Mouse (Mus musculus): ENCODE data around the gene Hoga1. TPM values are rescaled to one million over a fixed set of nuclear protein-coding genes. Genes with fewer than 3 reads are reported as not detected.

Gene Hoga1
- polyA plus RNA-seq, 2 experiments = 2.4 to 3.7 TPM

DNA sequence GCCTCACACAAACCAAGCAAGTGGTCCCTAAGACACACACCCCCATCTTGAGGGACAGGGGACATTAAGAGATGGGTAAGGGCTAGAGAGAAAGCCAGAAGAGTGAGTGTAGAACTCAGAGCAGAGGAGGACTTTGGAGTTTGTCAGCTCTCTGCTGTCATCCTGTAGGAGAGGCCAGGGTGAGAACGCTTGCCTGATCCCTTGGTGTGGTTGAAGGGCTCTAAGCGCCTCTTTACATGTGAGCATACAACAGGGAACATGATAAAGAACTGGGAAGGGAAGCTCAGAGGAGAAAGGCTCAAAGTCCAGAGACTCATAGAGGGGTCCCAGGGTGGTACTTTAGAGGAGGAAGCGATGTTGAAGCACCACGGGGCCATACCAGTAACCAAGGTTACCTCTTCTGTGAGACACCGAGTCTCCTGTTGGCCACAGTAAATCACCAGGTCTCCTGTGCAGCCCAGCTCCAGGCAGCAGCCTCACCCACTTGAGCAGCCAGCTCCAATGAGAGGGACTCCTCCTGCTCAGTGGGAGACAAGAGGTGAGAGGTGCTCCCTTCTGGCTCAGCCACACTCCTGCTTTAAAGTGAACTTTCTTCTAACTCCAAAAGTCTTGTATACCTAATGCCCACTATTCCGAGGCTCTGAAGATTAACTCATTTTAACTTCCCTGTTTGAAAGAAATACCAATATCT lies 11.5 kb downstream of the Hoga1 start:
- Histone ChIP-seq H3K4me3 (replicated peaks; ENCODE audit: low read length) (no peak overlapping the region), H3K27me3 (ENCODE audit: control insufficient read depth, insufficient read depth, low read length) (no peaks in the 10 kb centered on the region), H3K36me3 (ENCODE audit: control insufficient read depth, insufficient read depth, low read length) (no peaks in the 10 kb centered on the region), H3K27ac (replicated peaks; ENCODE audit: low read depth, low read length) (no peak overlapping the region), H3K9me3 (ENCODE audit: control insufficient read depth, low read length) (no peaks in the 10 kb centered on the region), H3K4me2 (replicated peaks; ENCODE audit: low read depth, low read length, severe bottlenecking) (no peak overlapping the region), H3K9ac (ENCODE audit: low read depth, low read length, severe bottlenecking) (no peak overlapping the region), H3K4me1 (ENCODE audit: control insufficient read depth, insufficient read depth, low read length) (no peaks in the 10 kb centered on the region)
- no peak for ATAC-seq (ENCODE audit: low FRiP score, low read depth)
- no peak for TF ChIP-seq POLR2A (IDR thresholded peaks at IDR 0.05; ENCODE audit: borderline replicate concordance, extremely low read depth, insufficient read depth, insufficient read length)
- 74% methylated on average over 6 of the region's 6 CpGs for WGBS
- DNase-seq (ENCODE audit: low spot score) = no peak

DNA sequence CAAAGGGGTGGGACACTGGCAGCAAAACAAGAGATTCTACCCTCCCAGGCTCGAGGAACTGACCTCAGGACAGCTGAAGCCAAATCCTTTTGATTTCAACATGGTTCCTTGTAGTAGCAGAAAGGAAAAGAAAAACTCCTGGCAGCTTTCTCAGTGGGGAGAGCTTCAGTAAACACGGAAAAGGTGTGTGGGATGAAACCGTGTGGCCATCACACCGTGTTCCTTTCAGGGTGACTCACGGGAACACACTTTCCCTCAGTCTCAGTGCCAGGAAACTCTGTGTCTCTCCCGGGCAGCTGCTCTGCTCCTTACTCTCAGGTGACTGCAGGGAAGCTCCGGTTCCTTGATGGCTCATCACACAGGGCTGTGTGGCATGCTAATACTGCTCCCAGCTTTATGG lies 13.0 kb downstream of the Hoga1 start:
- DNase-seq (ENCODE audit: low spot score) (no peak), ATAC-seq (ENCODE audit: low FRiP score, low read depth) (no peak)
- Histone ChIP-seq H3K4me2 (replicated peaks; ENCODE audit: low read depth, low read length, severe bottlenecking) (no peak overlapping the region), H3K27ac (replicated peaks; ENCODE audit: low read depth, low read length) (no peak overlapping the region), H3K4me3 (replicated peaks; ENCODE audit: low read length) (no peak overlapping the region), H3K36me3 (ENCODE audit: control insufficient read depth, insufficient read depth, low read length) (no peaks in the 10 kb centered on the region), H3K27me3 (ENCODE audit: control insufficient read depth, insufficient read depth, low read length) (no peaks in the 10 kb centered on the region), H3K9me3 (ENCODE audit: control insufficient read depth, low read length) (no peaks in the 10 kb centered on the region), H3K4me1 (ENCODE audit: control insufficient read depth, insufficient read depth, low read length) (no peaks in the 10 kb centered on the region), H3K9ac (ENCODE audit: low read depth, low read length, severe bottlenecking) (no peak overlapping the region)
- WGBS = 64% methylated on average over 7 of the region's 7 CpGs
- no peak for TF ChIP-seq POLR2A (IDR thresholded peaks at IDR 0.05; ENCODE audit: borderline replicate concordance, extremely low read depth, insufficient read depth, insufficient read length)

DNA sequence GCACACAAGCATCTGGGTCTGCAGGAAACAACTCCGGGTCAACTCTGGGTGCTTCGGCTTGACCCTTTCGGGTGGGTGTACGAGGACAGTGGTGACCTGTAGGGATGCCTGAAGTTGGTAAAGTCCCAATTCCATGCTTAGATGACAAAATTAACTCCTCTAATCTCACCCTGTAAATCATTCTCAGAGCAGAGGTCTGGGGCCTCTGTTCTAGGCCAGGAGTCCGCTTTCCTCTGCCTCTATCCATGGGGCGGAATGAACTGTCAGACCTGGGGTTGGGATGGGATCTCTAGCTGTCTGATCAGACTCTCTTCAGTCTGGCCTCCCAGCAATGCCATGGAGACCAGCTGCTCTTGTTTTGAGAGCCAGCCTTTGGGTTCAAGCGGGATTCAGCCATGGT lies 16.0 kb downstream of the Hoga1 start:
- H3K9ac ChIP-seq (ENCODE audit: low read depth, low read length, severe bottlenecking) = no peak overlapping the region
- no peak overlapping the region for H3K27ac ChIP-seq (replicated peaks; ENCODE audit: low read depth, low read length)
- no peak for DNase-seq (ENCODE audit: low spot score)
- no peak overlapping the region for H3K4me3 ChIP-seq (replicated peaks; ENCODE audit: low read length)
- no peaks in the 10 kb centered on the region for H3K27me3 ChIP-seq (ENCODE audit: control insufficient read depth, insufficient read depth, low read length)
- no peak overlapping the region for H3K4me2 ChIP-seq (replicated peaks; ENCODE audit: low read depth, low read length, severe bottlenecking)
- H3K36me3 ChIP-seq (ENCODE audit: control insufficient read depth, insufficient read depth, low read length) = no peaks in the 10 kb centered on the region
- H3K4me1 ChIP-seq (ENCODE audit: control insufficient read depth, insufficient read depth, low read length) = no peaks in the 10 kb centered on the region
- no peak for ATAC-seq (ENCODE audit: low FRiP score, low read depth)
- TF ChIP-seq POLR2A (IDR thresholded peaks at IDR 0.05; ENCODE audit: borderline replicate concordance, extremely low read depth, insufficient read depth, insufficient read length) = no peak
- WGBS = 82% methylated on average over 7 of the region's 7 CpGs
- H3K9me3 ChIP-seq (ENCODE audit: control insufficient read depth, low read length) = no peaks in the 10 kb centered on the region

DNA sequence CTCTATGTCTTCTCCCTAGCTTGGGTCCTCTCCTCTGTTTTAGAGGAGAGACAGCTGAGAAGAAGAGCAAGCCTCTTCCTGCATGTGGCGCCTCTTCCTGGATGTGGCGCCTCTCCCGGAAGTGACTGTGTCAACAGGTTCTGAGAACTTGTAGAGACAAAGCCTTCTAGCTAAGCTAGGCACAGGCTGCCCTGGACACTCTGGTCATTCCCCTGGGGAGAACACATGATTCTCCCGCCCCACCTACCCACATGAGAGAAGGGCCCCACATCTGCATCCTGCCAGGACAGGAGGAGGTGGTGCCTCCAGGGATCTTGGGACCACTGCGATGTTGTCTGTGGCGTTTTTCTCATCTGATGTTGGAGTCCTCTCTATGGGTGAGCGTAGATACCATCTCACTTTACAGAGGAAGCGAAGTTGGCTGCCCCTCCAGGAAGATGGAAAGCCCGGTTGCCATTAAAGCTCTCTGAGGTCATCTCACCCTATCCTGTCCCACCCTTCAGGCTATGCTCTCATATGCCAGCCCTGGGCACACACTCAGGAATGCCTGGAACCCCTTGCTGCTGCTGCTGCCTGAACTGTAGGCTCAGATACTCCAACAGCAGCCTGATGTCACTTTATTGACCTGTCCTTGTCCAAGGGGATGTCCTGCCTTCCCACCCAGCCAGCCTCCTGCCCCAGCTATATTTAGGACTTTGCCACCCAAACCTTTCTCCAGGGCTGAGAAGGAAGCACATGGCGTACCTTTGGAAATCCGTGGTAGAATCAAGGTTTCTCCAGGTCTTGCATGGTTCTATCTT lies 23.2 kb downstream of the Hoga1 start:
- no peak for DNase-seq (ENCODE audit: low spot score)
- ATAC-seq (ENCODE audit: low FRiP score, low read depth) = no peak
- no peak overlapping the region for H3K9ac ChIP-seq (ENCODE audit: low read depth, low read length, severe bottlenecking)
- WGBS = 80% methylated on average over 11 of the region's 11 CpGs
- no peaks in the 10 kb centered on the region for H3K4me1 ChIP-seq (ENCODE audit: control insufficient read depth, insufficient read depth, low read length)
- TF ChIP-seq POLR2A (IDR thresholded peaks at IDR 0.05; ENCODE audit: borderline replicate concordance, extremely low read depth, insufficient read depth, insufficient read length) = no peak
- no peak overlapping the region for H3K4me2 ChIP-seq (replicated peaks; ENCODE audit: low read depth, low read length, severe bottlenecking)
- no peak overlapping the region for H3K4me3 ChIP-seq (replicated peaks; ENCODE audit: low read length)
- H3K36me3 ChIP-seq (ENCODE audit: control insufficient read depth, insufficient read depth, low read length) = no peaks in the 10 kb centered on the region
- H3K27me3 ChIP-seq (ENCODE audit: control insufficient read depth, insufficient read depth, low read length) = no peaks in the 10 kb centered on the region
- H3K9me3 ChIP-seq (ENCODE audit: control insufficient read depth, low read length) = no peaks in the 10 kb centered on the region
- H3K27ac ChIP-seq (replicated peaks; ENCODE audit: low read depth, low read length) = no peak overlapping the region

DNA sequence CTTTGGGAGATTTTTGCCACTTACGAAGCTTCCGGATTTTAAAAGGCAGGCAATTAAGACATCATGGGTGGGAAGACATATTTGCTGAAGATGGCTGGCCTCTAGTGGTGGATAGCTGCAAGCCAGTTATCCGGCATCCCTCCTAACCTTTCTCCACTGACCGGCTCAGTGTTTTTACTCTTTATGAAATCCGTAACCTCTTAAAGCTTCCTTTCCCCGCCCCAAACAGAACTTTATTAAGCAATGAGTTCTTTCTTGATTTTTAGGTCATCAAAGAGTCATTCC lies 23.8 kb downstream of the Hoga1 start:
- TF ChIP-seq POLR2A (IDR thresholded peaks at IDR 0.05; ENCODE audit: borderline replicate concordance, extremely low read depth, insufficient read depth, insufficient read length) = no peak
- WGBS = 61% methylated on average over 6 of the region's 6 CpGs
- Histone ChIP-seq H3K4me2 (replicated peaks; ENCODE audit: low read depth, low read length, severe bottlenecking) (no peak overlapping the region), H3K9me3 (ENCODE audit: control insufficient read depth, low read length) (no peaks in the 10 kb centered on the region), H3K4me1 (ENCODE audit: control insufficient read depth, insufficient read depth, low read length) (no peaks in the 10 kb centered on the region), H3K36me3 (ENCODE audit: control insufficient read depth, insufficient read depth, low read length) (no peaks in the 10 kb centered on the region), H3K9ac (ENCODE audit: low read depth, low read length, severe bottlenecking) (no peak overlapping the region), H3K4me3 (replicated peaks; ENCODE audit: low read length) (no peak overlapping the region), H3K27ac (replicated peaks; ENCODE audit: low read depth, low read length) (no peak overlapping the region), H3K27me3 (ENCODE audit: control insufficient read depth, insufficient read depth, low read length) (no peaks in the 10 kb centered on the region)
- no peak for DNase-seq (ENCODE audit: low spot score)
- no peak for ATAC-seq (ENCODE audit: low FRiP score, low read depth)
